Mouse (Mus musculus) liver, postnatal 0 days (tissue): ENCODE results near the gene Rab5b.

Source experiments
- CTCF ChIP-seq: sonication (generic); IDR thresholded peaks from 2 replicates; pipeline ENCODE4 v1.5.1; 2016; ENCODE audit warnings: antibody characterized with exemption, low read depth
- EP300 ChIP-seq: IDR thresholded peaks from 2 replicates; pipeline ENCODE4 v1.6.1; 2016; ENCODE audit warnings: antibody characterized with exemption, low read depth, mild to moderate bottlenecking

DNA sequence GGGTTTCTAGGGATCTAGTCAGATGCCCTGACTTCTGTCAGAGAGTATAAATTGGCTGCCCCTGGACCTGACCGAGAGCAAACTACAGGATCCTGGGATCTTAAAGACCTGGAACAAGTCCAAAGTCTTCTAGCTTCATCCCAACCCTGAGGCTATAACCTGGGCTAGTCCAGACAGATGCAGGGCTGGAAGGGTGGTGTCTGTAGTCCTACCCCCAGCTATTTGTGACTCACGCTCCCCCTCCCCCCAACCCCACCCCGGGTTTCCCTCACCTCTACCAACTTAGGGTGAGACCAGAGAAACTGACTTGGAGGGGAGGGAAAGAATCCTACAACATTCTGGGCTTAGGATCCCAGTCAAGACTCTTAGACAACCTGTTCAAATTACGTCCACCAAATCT is 46.6 kb upstream of the Rab5b start:
- TF ChIP-seq CTCF (no peak), EP300 (no peak)
